Mouse (Mus musculus): Measurements from ENCODE around the gene Asgr2. TPM values are rescaled to one million over a fixed set of nuclear protein-coding genes. Genes with fewer than 3 reads are reported as not detected.
"Not testable (repeated sequence)": the region's sequence is repeated elsewhere in the genome, so short reads cannot be mapped to it uniquely, and the experiment has no call there.

Asgr2 gene
- polyA plus RNA-seq (2012; rRNA removed) = 0.18 and 0.46 TPM in 2 replicates

GRCm38 (mm10) chr11:70091986-70092783 lies at the start of gene Asgr2:
Gene Asgr2, plus strand, starts transcription at chr11:70092644.
- no peak for DNase-seq (ENCODE audit: extremely low spot score in 1 of 2, low spot score in 1 of 2)

- no peak for DNase-seq (ENCODE audit: extremely low spot score in 1 of 2, low spot score in 1 of 2)
Observed at GRCm38 (mm10) chr11:70043665-70044064, 48.8 kb upstream of the Asgr2 start.

- DNase-seq (ENCODE audit: extremely low spot score in 1 of 2, low spot score in 1 of 2) = no peak
Observed at GRCm38 (mm10) chr11:70045435-70045834, 47.0 kb upstream of the Asgr2 start.

GRCm38 (mm10) chr11:70049366-70049765 lies 43.1 kb upstream of the Asgr2 start:
- no peak for DNase-seq (ENCODE audit: extremely low spot score in 1 of 2, low spot score in 1 of 2)

- peak in 1 of 2 experiments; percentile 55 for DNase-seq (ENCODE audit: extremely low spot score in 1 of 2, low spot score in 1 of 2)
Observed at GRCm38 (mm10) chr11:70049816-70050215, 42.6 kb upstream of the Asgr2 start.

DNA sequence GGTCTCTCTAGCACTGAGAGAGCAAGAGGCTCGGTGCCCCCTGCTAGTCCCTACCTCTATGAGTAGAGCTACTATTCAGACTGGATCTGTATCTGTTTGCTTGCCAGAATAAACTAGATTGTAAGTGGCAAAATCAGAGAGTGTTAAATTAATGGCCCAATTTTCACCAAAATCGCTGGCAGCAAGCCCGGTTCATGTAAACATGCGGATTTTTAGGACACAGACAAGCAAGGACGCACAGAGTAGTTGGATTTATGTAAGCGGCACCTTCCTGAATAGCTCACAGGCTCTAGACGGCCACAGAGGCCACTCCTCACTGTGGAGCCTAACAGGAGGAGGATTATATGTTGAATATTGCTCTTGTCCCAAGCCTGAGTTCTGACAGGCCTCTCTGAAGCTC lies 39.3 kb upstream of the Asgr2 start:
- DNase-seq (ENCODE audit: extremely low spot score in 1 of 2, low spot score in 1 of 2) = no peak

- no peak for DNase-seq (ENCODE audit: extremely low spot score in 1 of 2, low spot score in 1 of 2)
Observed at GRCm38 (mm10) chr11:70053898-70054570, 38.4 kb upstream of the Asgr2 start, which contains the start of gene Asgr1. Gene Asgr1, plus strand, starts transcription at chr11:70054085.

GRCm38 (mm10) chr11:70055618-70056214 lies 36.7 kb upstream of the Asgr2 start:
- peak in 1 of 2 experiments; percentile 89 for DNase-seq (ENCODE audit: extremely low spot score in 1 of 2, low spot score in 1 of 2)

- no peak for DNase-seq (ENCODE audit: extremely low spot score in 1 of 2, low spot score in 1 of 2)
Observed at GRCm38 (mm10) chr11:70057805-70058204, 34.6 kb upstream of the Asgr2 start.

DNA sequence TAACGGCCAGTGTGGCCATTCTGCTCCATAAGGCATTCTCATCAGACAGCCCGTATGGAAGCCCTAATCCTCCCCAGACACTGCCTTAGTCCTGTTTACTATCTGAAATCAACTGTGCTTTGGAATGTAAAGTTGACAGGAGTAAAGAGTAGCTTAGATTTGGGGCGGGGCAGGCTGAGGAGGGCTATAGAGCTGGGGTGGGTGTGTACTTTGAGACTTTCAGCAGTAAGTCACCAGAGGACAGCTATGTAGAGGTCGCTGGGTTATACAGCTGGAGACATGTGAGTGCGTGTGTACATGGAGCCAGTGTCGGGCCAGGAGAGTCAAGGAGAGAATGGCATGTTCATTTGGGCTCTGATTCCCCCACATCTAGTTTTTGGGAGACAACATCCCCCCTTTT lies 32.5 kb upstream of the Asgr2 start:
- no peak for DNase-seq (ENCODE audit: extremely low spot score in 1 of 2, low spot score in 1 of 2)

DNA sequence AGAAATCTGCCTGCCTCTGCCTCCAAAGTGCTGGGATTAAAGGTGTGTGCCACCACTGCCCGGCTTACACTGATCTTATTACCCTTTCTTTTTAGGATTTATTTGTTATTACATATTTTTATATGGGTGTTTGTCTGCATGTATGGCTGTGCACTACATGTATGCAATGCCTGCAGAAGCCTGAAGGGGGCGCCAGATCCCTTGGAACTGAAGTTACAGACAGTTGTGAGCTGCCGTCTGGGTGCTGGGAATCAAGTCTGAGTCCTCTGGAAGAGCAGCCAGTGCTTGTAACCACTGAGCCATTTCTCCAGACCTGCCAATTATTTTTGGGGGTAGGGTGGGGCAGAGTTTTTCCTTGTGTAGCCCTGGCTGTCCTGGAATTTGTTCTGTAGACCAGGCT lies 29.4 kb upstream of the Asgr2 start:
- no peak for DNase-seq (ENCODE audit: extremely low spot score in 1 of 2, low spot score in 1 of 2)

- DNase-seq (ENCODE audit: extremely low spot score in 1 of 2, low spot score in 1 of 2) = no peak
Observed at GRCm38 (mm10) chr11:70066701-70067100, 25.7 kb upstream of the Asgr2 start.

GRCm38 (mm10) chr11:70068245-70068644 lies 24.2 kb upstream of the Asgr2 start:
- DNase-seq (ENCODE audit: extremely low spot score in 1 of 2, low spot score in 1 of 2) = no peak

- no peak for DNase-seq (ENCODE audit: extremely low spot score in 1 of 2, low spot score in 1 of 2)
Observed at GRCm38 (mm10) chr11:70070057-70070456, 22.4 kb upstream of the Asgr2 start.

DNA sequence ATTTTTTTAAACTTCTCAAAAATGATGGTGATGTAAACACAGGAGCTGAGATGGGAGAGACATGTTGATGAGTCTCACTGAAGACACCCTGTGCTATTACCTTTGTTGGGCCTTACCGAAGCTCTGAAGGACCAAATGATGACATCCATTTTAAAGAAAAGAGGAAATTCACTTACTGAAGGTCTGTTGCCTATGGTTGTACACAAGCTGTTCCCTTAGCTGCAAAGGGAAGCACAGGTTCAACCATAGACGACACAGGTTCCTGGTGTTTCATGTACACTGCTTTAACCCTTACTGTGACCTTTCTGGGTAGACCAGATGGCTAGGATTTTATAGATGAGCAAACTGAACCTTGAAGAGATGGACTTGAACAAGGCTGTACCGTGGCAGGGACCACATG lies 21.8 kb upstream of the Asgr2 start:
- not testable (repeated sequence) for DNase-seq (ENCODE audit: extremely low spot score in 1 of 2, low spot score in 1 of 2)

- DNase-seq (ENCODE audit: extremely low spot score in 1 of 2, low spot score in 1 of 2) = peak in 1 of 2 experiments; percentile 86
Observed at GRCm38 (mm10) chr11:70074379-70075071, 17.9 kb upstream of the Asgr2 start.

DNA sequence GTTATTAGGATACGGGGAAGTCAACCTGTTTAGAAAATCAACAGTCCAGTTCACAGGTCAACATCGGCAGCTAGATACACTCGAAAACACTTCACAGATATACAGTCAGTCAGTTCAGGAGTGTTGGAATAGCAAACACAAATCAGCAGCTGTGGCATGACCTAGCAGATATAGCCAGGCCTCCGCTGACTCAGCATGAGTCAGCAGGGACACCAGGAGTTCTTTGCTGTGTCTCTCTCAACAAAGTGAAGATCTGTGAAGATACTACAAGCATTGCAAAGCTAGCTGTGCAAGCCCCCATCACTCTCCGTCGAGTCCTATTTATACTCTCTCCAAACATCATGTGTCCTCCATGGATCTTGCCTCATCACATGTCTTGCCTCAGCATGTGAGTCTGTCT lies 16.9 kb upstream of the Asgr2 start:
- DNase-seq (ENCODE audit: extremely low spot score in 1 of 2, low spot score in 1 of 2) = no peak

- DNase-seq (ENCODE audit: extremely low spot score in 1 of 2, low spot score in 1 of 2) = no peak
Observed at GRCm38 (mm10) chr11:70077441-70077840, 15.0 kb upstream of the Asgr2 start.

DNA sequence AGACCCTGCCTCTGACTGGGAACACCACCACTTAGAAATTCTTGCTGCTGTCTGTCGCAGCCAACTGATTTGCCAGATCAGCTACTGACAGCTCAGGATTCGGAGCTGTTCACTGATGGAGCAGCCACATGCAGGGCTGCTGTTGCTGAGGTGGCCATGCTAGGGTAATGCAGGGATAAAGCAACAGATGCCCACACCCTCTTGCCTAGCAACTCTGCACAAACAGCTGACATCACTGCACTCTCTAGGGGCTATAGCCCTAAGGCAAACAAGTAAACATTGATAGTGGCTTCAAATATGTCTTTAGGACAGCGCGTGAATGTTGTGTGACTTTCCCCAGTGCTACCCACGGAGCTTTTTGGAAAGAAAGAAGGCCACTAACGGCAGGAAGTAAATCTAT lies 13.3 kb upstream of the Asgr2 start:
- DNase-seq (ENCODE audit: extremely low spot score in 1 of 2, low spot score in 1 of 2) = no peak

DNA sequence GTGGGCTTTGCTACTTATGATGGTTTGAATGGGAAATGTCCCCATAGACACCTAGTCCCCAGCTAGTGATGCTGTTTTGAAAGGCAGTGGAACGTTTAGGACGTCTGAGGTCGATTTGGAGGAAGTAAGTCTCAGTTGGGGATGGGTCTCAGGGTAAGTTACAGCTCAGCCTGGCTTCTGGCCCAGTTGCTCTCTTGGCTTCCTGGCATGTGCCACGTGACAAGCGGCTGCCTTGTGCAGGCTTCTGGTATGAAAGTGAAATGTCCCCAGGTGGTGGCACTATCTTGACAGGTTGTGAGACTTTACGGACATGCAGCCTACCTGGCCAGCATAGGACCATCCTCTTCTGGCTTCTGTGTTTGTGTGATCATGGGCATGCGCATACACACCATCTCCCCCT lies 12.5 kb upstream of the Asgr2 start:
- no peak for DNase-seq (ENCODE audit: extremely low spot score in 1 of 2, low spot score in 1 of 2)
